Mouse (Mus musculus) spleen, adult 12 weeks (tissue): Measurements from ENCODE around the gene Gphn.

Source experiments
- DNase-seq: peaks from one replicate; pipeline ENCODE4 v3.0.0; 2022; ENCODE audit warnings: low spot score

Gphn gene

DNA sequence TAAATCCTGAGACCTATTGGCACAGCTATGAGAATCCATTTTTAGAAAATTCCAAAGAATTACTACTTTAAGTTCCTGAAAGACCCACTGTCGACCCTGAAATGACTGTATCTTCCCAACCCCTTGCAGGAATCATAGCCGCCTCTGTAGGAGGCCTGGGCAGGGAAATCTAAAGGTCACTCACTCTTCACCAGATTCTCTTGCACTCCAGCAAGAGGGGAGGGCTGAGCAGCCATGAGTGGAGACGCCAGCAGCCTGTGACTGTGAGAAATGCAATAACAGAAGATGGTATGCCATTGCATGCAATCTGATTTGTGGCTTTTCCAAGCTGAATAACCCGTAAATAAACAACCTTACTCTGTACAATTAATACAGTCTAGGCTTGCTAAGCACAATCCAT, 501.5 kb downstream of the Gphn start:
- no peak for DNase-seq
